Mouse (Mus musculus): Measurements from ENCODE around the gene Gpatch4. TPM values are rescaled to one million over a fixed set of nuclear protein-coding genes. Genes with fewer than 3 reads are reported as not detected.

The Gpatch4 gene
- total and polyA plus RNA-seq, 2 experiments from 2014 or later = 9.0 to 33.5 TPM

DNA sequence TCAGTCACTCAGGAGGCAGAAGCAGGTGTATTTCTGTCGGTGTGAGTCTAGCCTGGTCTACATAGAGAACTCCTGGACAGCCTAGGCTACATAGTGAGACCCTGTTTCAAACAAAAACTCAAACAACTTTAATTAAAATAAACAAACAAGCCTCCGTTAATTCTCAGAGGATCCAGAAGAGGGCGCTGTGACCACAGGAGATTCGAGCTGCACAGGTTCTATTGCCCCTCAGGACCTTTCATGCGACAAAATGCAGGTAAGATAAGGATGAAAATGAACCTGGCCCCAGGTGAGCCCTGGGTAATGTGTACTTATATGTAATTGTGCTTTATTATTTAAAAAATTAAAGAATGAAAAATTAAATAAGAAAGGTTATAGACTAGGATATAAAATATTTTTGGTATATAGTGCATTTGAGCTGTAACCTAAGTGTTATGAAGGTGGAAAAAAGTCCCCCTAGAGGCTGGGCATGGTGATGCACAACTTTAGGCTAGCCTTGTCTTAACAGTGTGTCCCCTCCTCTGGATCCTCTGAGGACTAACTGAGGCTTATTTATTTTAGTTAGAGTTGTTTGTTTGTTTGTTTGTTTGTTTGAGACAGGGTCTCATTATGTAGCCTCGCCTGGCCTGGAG lies 32.2 kb upstream of the Gpatch4 start:
- Histone ChIP-seq H3K36me3 (ENCODE audit: insufficient read depth, low read length) (no peaks in the 10 kb centered on the region), H3K4me2 (ENCODE audit: low read depth, low read length) (no peak overlapping the region), H3K27ac (no peak overlapping the region), H3K9me3 (ENCODE audit: low read length) (no peaks in the 10 kb centered on the region), H3K4me3 (ENCODE audit: low read length) (no peak overlapping the region), H3K27me3 (ENCODE audit: insufficient read depth, low read length) (no peaks in the 10 kb centered on the region), H3K4me1 (ENCODE audit: insufficient read depth, low read length) (no peaks in the 10 kb centered on the region), H3K9ac (replicated peaks; ENCODE audit: low read length) (no peak overlapping the region)
- TF ChIP-seq CTCF (IDR thresholded peaks at IDR 0.05; ENCODE audit: low read depth) = peak; percentile 58
- no peak for ATAC-seq
- WGBS = 8% methylated on average over 6 of the region's 6 CpGs
- peak; percentile 42 for DNase-seq (ENCODE audit: low spot score)

DNA sequence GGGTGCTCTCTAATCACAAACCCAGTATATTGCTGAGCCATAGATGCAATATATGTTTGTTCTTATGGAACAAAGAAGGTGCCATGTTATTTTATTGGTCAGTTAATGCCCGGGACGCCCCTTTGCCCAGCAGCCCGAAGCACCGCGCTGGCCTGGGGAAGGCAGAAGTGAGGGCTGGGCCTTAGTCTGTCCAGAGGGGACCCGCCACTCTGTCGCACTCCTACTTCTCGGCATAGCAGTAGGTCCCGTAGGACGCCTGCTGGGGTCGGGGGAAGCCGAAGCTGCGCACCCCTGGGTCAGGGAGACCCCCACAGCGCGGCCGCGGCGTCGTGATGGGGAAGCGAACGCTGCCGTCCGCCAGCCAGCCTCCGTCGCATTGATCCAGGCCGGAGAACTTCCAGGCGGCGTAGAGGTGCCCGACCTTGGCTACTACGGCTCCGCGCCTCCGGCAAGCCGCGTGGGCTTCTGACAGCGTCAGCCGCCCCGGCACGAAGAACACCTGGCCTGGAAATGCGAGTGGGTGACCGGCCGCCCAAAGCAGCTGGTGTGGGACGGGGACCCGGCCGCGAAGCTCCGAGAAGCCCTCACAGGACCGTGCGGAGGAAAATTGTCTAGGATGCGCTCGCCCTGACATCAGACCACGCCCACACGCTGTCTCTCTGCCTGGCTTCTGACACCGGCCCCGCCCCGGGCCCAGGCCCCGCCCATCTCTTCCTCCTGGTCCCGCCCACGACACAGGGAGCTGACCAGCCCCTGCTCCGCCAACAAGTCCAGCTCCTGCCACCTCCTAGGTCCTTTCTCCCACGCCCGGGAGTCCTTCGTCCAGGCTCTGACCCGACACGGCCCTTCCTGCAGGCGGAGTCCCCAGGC lies 20.4 kb upstream of the Gpatch4 start:
- TF ChIP-seq CTCF (IDR thresholded peaks at IDR 0.05; ENCODE audit: low read depth) = no peak
- Histone ChIP-seq H3K4me2 (ENCODE audit: low read depth, low read length) (peak overlapping the region; percentile 85), H3K9ac (replicated peaks; ENCODE audit: low read length) (peak overlapping the region; percentile 46), H3K9me3 (ENCODE audit: low read length) (no peaks in the 10 kb centered on the region), H3K27me3 (ENCODE audit: insufficient read depth, low read length) (peaks cover 33% of the 10 kb centered on the region), H3K4me3 (ENCODE audit: low read length) (peak overlapping the region; percentile 52), H3K4me1 (ENCODE audit: insufficient read depth, low read length) (peaks cover 6% of the 10 kb centered on the region; the same call in 1 of the 2 replicates), H3K27ac (no peak overlapping the region), H3K36me3 (ENCODE audit: insufficient read depth, low read length) (no peaks in the 10 kb centered on the region)
- peak; percentile 88 for ATAC-seq
- 1% methylated on average over 63 of the region's 66 CpGs for whole genome bisulfite sequencing
- DNase-seq (ENCODE audit: low spot score) = peak; percentile 87

- WGBS = under 1% methylated on average over 81 of the region's 81 CpGs
- peak overlapping the region; percentile 52 for H3K4me3 ChIP-seq (ENCODE audit: low read length)
- H3K27ac ChIP-seq = no peak overlapping the region
- H3K4me1 ChIP-seq (ENCODE audit: insufficient read depth, low read length) = peaks cover 6% of the 10 kb centered on the region; the same call in 1 of the 2 replicates
- H3K9me3 ChIP-seq (ENCODE audit: low read length) = no peaks in the 10 kb centered on the region
- TF ChIP-seq CTCF (IDR thresholded peaks at IDR 0.05; ENCODE audit: low read depth) = no peak
- H3K27me3 ChIP-seq (ENCODE audit: insufficient read depth, low read length) = peaks cover 33% of the 10 kb centered on the region
- ATAC-seq (peak; percentile 76), DNase-seq (ENCODE audit: low spot score) (peak; percentile 41)
- H3K4me2 ChIP-seq (ENCODE audit: low read depth, low read length) = peak overlapping the region; percentile 85
- H3K9ac ChIP-seq (replicated peaks; ENCODE audit: low read length) = peak overlapping the region; percentile 46
- H3K36me3 ChIP-seq (ENCODE audit: insufficient read depth, low read length) = no peaks in the 10 kb centered on the region
Measured at GRCm38 (mm10) chr3:88023192-88024074, 19.5 kb upstream of the Gpatch4 start.

DNA sequence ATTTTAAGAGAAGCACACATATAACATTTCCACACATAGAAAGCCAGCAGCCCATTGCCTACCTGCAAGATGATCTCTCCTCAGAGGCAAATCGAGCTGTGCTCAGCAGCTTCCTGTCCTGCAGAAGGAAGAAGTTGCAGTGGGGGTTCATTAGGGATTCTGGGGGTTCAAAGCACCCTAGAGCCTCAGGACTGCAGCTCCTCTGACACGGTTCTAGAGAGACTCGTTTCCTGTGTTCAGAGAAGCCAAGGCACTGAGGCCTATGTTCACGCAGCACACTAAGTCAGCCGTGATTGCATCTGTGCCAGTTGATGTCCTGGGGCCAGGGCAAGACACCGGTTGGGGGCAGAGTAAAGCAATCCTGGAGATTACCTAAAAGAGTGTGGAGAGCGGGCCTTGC lies 16.1 kb upstream of the Gpatch4 start:
- 61% methylated on average over 7 of the region's 7 CpGs for WGBS
- Histone ChIP-seq H3K27ac (no peak overlapping the region), H3K9me3 (ENCODE audit: low read length) (no peaks in the 10 kb centered on the region), H3K27me3 (ENCODE audit: insufficient read depth, low read length) (peaks cover 15% of the 10 kb centered on the region), H3K9ac (replicated peaks; ENCODE audit: low read length) (no peak overlapping the region), H3K36me3 (ENCODE audit: insufficient read depth, low read length) (no peaks in the 10 kb centered on the region), H3K4me1 (ENCODE audit: insufficient read depth, low read length) (peaks cover 6% of the 10 kb centered on the region; the same call in 1 of the 2 replicates), H3K4me2 (ENCODE audit: low read depth, low read length) (no peak overlapping the region), H3K4me3 (ENCODE audit: low read length) (no peak overlapping the region)
- ATAC-seq (no peak), DNase-seq (ENCODE audit: low spot score) (no peak)
- TF ChIP-seq CTCF (IDR thresholded peaks at IDR 0.05; ENCODE audit: low read depth) = no peak

- Histone ChIP-seq H3K36me3 (ENCODE audit: insufficient read depth, low read length) (no peaks in the 10 kb centered on the region), H3K9me3 (ENCODE audit: low read length) (no peaks in the 10 kb centered on the region), H3K4me2 (ENCODE audit: low read depth, low read length) (no peak within 1 kb of the TSS), H3K9ac (replicated peaks; ENCODE audit: low read length) (no peak within 1 kb of the TSS), H3K27me3 (ENCODE audit: insufficient read depth, low read length) (peaks cover 11% of the 10 kb centered on the region), H3K4me1 (ENCODE audit: insufficient read depth, low read length) (peaks cover 6% of the 10 kb centered on the region; the same call in 1 of the 2 replicates), H3K27ac (no peak within 1 kb of the TSS), H3K4me3 (ENCODE audit: low read length) (no peak within 1 kb of the TSS)
- TF ChIP-seq CTCF (IDR thresholded peaks at IDR 0.05; ENCODE audit: low read depth) = peak; percentile 57
- ATAC-seq (no peak), DNase-seq (ENCODE audit: low spot score) (no peak)
- 41% methylated on average over 5 of the region's 5 CpGs for WGBS
Measured at GRCm38 (mm10) chr3:88027434-88028186, 15.3 kb upstream of the Gpatch4 start, which contains the start of gene Hapln2. Gene Hapln2, minus strand, starts transcription at chr3:88027583.

Measured in hindbrain, postnatal 0 days (tissue).